Mouse (Mus musculus) T-helper 1 cell (primary cell): ENCODE measurements around the gene Map7d1.

Source experiments
- in situ Hi-C: fragments of 300-600 bp; cut with MboI, MseI; formaldehyde crosslinking; loops from one replicate; pipeline ENCODE4 v1.15.1; 2025; ENCODE audit warnings: high pct_unique_total_duplicates

The Map7d1 gene

GRCm38 (mm10) chr4:126256131-126256791, at the start of gene Map7d1:
Gene Map7d1, minus strand, starts transcription at chr4:126256343.
- in situ Hi-C loops: no loop called here

GRCm38 (mm10) chr4:126305428-126305827, 49.3 kb upstream of the Map7d1 start:
- in situ Hi-C loops: loop anchor here (5.0 kb wide), 1 partner anchor 78 kb away; no protein-coding TSS in a partner anchor

- in situ Hi-C loops: no loop called here
Observed at GRCm38 (mm10) chr4:126303877-126304276, 47.7 kb upstream of the Map7d1 start.

GRCm38 (mm10) chr4:126301584-126302309, 45.6 kb upstream of the Map7d1 start:
- in situ Hi-C loops: no loop called here

GRCm38 (mm10) chr4:126300916-126301583, 44.9 kb upstream of the Map7d1 start:
- in situ Hi-C loops: no loop called here

GRCm38 (mm10) chr4:126296617-126297101, 40.5 kb upstream of the Map7d1 start:
- in situ Hi-C loops: no loop called here

GRCm38 (mm10) chr4:126295937-126296336, 39.8 kb upstream of the Map7d1 start:
- in situ Hi-C loops: no loop called here

GRCm38 (mm10) chr4:126295152-126295551, 39.0 kb upstream of the Map7d1 start:
- in situ Hi-C loops: no loop called here

- in situ Hi-C loops: no loop called here
Observed at GRCm38 (mm10) chr4:126291196-126291595, 35.1 kb upstream of the Map7d1 start.

- in situ Hi-C loops: no loop called here
Observed at GRCm38 (mm10) chr4:126290314-126290713, 34.2 kb upstream of the Map7d1 start.

- in situ Hi-C loops: no loop called here
Observed at GRCm38 (mm10) chr4:126288085-126288666, 32.0 kb upstream of the Map7d1 start.

GRCm38 (mm10) chr4:126287302-126287995, 31.3 kb upstream of the Map7d1 start:
- in situ Hi-C loops: no loop called here

- in situ Hi-C loops: no loop called here
Observed at GRCm38 (mm10) chr4:126286492-126286891, 30.3 kb upstream of the Map7d1 start, which contains the start of gene Col8a2. Gene Col8a2, plus strand, starts transcription at chr4:126286793.

- in situ Hi-C loops: no loop called here
Observed at GRCm38 (mm10) chr4:126283582-126283981, 27.4 kb upstream of the Map7d1 start.

- in situ Hi-C loops: no loop called here
Observed at GRCm38 (mm10) chr4:126281706-126282105, 25.6 kb upstream of the Map7d1 start.

- in situ Hi-C loops: no loop called here
Observed at GRCm38 (mm10) chr4:126278961-126279360, 22.8 kb upstream of the Map7d1 start.

- in situ Hi-C loops: no loop called here
Observed at GRCm38 (mm10) chr4:126278565-126278915, 22.4 kb upstream of the Map7d1 start.

GRCm38 (mm10) chr4:126277906-126278564, 21.9 kb upstream of the Map7d1 start:
- in situ Hi-C loops: no loop called here

GRCm38 (mm10) chr4:126275681-126276131, 19.6 kb upstream of the Map7d1 start:
- in situ Hi-C loops: no loop called here

- in situ Hi-C loops: no loop called here
Observed at GRCm38 (mm10) chr4:126275081-126275480, 18.9 kb upstream of the Map7d1 start.

GRCm38 (mm10) chr4:126273753-126274152, 17.6 kb upstream of the Map7d1 start:
- in situ Hi-C loops: no loop called here
